Mouse (Mus musculus) liver, embryonic 11.5 days (tissue): ENCODE measurements at regions not wholly inside any gene's neighbourhood (a gene's known extent, or its start where the extent isn't known, plus 50 kb on each side); places are given as distances from the start of the nearest gene placed in this dataset.

Experiments used
- ATAC-seq: fragments of 200-750 bp; cut with Nextera tagmentation; replicated peaks from 2 replicates; pipeline ENCODE4 v1.8.0; 2017; ENCODE audit warnings: moderate number of reproducible peaks, mild to moderate bottlenecking, moderate TSS enrichment, moderate library complexity; ENCODE audit not compliant: low FRiP score
- DNase-seq: peaks from one replicate; pipeline ENCODE4 v3.0.0-alpha.2; 2017; ENCODE audit warnings: low spot score
- H3K27ac ChIP-seq: fragments of 300-500 bp; sonication (generic); 2 replicates; pipeline ENCODE4 v1.5.1; 2014; ENCODE audit warnings: mild to moderate bottlenecking, low read depth, low read length, control low read depth
- H3K27me3 ChIP-seq: fragments of 300-500 bp; sonication (generic); replicated peaks from 2 replicates; pipeline ENCODE4 v1.6.1; 2014; ENCODE audit warnings: low read length, mixed read lengths; ENCODE audit not compliant: control insufficient read depth, insufficient read depth
- H3K36me3 ChIP-seq: fragments of 300-500 bp; sonication (generic); 2 replicates; pipeline ENCODE4 v1.6.1; 2014; ENCODE audit warnings: mild to moderate bottlenecking, low read length, moderate library complexity, mixed read lengths; ENCODE audit not compliant: control insufficient read depth, insufficient read depth
- H3K4me1 ChIP-seq: fragments of 300-500 bp; sonication (generic); replicated peaks from 2 replicates; pipeline ENCODE4 v1.6.1; 2014; ENCODE audit warnings: low read length, mixed read lengths; ENCODE audit not compliant: control insufficient read depth, insufficient read depth
- H3K4me2 ChIP-seq: fragments of 300-500 bp; sonication (generic); 2 replicates; pipeline ENCODE4 v1.6.1; 2014; ENCODE audit warnings: mild to moderate bottlenecking, control low read depth, moderate library complexity
- H3K4me3 ChIP-seq: fragments of 300-500 bp; sonication (generic); 2 replicates; pipeline ENCODE4 v1.5.1; 2014; ENCODE audit warnings: low read depth, low read length, control low read depth
- H3K9ac ChIP-seq: fragments of 300-500 bp; sonication (generic); 2 replicates; pipeline ENCODE4 v1.6.1; 2014; ENCODE audit warnings: low read depth, low read length, control low read depth
- H3K9me3 ChIP-seq: fragments of 300-500 bp; sonication (generic); 2 replicates; pipeline ENCODE4 v1.6.1; 2016; ENCODE audit warnings: low read length, inconsistent platforms, mixed read lengths; ENCODE audit not compliant: control insufficient read depth
- WGBS: fragments of 180-500 bp; shearing (Covaris S2); extraction: QIAGEN DNeasy Blood & Tissue Kit; methylation state at CpG from one replicate; pipeline ENCODE4 v1.1.7; 2014; 5-methylcytosine and 5-hydroxymethylcytosine counted together

- no peak overlapping the region for H3K4me3 ChIP-seq
- ATAC-seq (no peak), DNase-seq (no peak)
- H3K9me3 ChIP-seq, result no peaks in the 10 kb centered on the region
- 78% methylated on average over 4 of the region's 4 CpGs for WGBS
- no peaks in the 10 kb centered on the region for H3K27me3 ChIP-seq
- H3K27ac ChIP-seq, result no peak overlapping the region
- no peaks in the 10 kb centered on the region for H3K4me1 ChIP-seq
- H3K36me3 ChIP-seq, result no peaks in the 10 kb centered on the region
- no peak overlapping the region for H3K4me2 ChIP-seq
- H3K9ac ChIP-seq, result no peak overlapping the region
These were observed 438.7 kb downstream of the Gm21750 start for GRCm38 (mm10) chr14:74099696-74100095.

GRCm38 (mm10) chr14:74112603-74113002 lies 451.6 kb downstream of the Gm21750 start:
- no peak overlapping the region for H3K4me3 ChIP-seq
- H3K27ac ChIP-seq, result no peak overlapping the region
- no peak overlapping the region for H3K9ac ChIP-seq
- WGBS, result 91% methylated on average over 2 of the region's 2 CpGs
- no peaks in the 10 kb centered on the region for H3K27me3 ChIP-seq
- ATAC-seq, result no peak
- H3K36me3 ChIP-seq, result no peaks in the 10 kb centered on the region
- H3K9me3 ChIP-seq, result no peaks in the 10 kb centered on the region
- no peaks in the 10 kb centered on the region for H3K4me1 ChIP-seq
- H3K4me2 ChIP-seq, result no peak overlapping the region
- DNase-seq, result no peak

DNA sequence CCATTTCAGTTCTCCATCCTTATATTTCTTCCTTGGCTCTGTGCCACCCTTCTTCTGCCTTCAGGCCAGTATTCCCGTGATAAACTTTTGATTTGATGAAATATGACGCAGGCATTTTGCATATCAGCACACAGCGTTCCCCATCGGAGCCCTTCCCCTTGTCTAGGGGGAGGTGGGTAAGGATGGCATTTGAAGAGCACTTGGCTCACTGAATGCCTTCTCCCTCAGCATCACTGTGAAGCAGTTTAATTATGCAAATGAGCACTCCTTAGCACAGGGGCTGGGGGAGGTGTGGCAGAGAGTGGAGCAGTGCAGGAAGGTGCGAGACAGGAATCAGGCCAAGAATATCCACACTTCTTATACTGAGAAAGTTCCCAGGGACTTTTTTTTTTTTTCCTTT lies 452.1 kb downstream of the Gm21750 start:
- H3K9ac ChIP-seq, result no peak overlapping the region
- no peaks in the 10 kb centered on the region for H3K36me3 ChIP-seq
- ATAC-seq (no peak), DNase-seq (no peak)
- no peaks in the 10 kb centered on the region for H3K27me3 ChIP-seq
- H3K4me3 ChIP-seq, result no peak overlapping the region
- no peaks in the 10 kb centered on the region for H3K4me1 ChIP-seq
- WGBS, result 53% methylated on average over 5 of the region's 5 CpGs
- H3K9me3 ChIP-seq, result no peaks in the 10 kb centered on the region
- no peak overlapping the region for H3K4me2 ChIP-seq
- H3K27ac ChIP-seq, result no peak overlapping the region

DNA sequence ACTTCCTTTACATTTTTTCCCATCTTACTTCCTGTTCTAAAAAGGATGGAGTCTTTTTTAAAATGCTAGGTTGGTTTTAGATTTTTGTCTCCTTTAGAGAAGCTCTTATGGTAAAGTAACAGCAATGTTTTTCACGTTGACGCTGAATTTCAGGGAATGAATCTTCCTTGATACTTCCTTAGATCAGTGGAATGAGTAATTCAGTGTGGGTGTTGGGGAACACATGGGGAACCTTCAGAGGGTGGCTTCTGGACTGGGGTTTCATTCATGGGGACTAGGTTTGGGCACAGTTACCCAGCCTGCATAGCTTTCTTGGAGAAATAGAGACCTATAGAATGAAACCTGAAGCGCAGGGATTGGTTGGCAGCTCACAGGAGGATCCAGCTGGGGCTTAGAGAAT lies 452.5 kb downstream of the Gm21750 start:
- H3K4me2 ChIP-seq, result no peak overlapping the region
- H3K27me3 ChIP-seq, result no peaks in the 10 kb centered on the region
- 58% methylated on average over 3 of the region's 3 CpGs for WGBS
- H3K9me3 ChIP-seq, result no peaks in the 10 kb centered on the region
- H3K4me1 ChIP-seq, result no peaks in the 10 kb centered on the region
- H3K27ac ChIP-seq, result no peak overlapping the region
- ATAC-seq (no peak), DNase-seq (no peak)
- no peak overlapping the region for H3K9ac ChIP-seq
- H3K4me3 ChIP-seq, result no peak overlapping the region
- no peaks in the 10 kb centered on the region for H3K36me3 ChIP-seq

- WGBS, result 75% methylated on average over 2 of the region's 2 CpGs
- no peaks in the 10 kb centered on the region for H3K27me3 ChIP-seq
- ATAC-seq (no peak), DNase-seq (no peak)
- no peak overlapping the region for H3K4me2 ChIP-seq
- no peaks in the 10 kb centered on the region for H3K9me3 ChIP-seq
- no peak overlapping the region for H3K9ac ChIP-seq
- no peak overlapping the region for H3K27ac ChIP-seq
- no peaks in the 10 kb centered on the region for H3K36me3 ChIP-seq
- H3K4me3 ChIP-seq, result no peak overlapping the region
- no peaks in the 10 kb centered on the region for H3K4me1 ChIP-seq
These were observed 456.7 kb downstream of the Gm21750 start for GRCm38 (mm10) chr14:74117686-74118085.

DNA sequence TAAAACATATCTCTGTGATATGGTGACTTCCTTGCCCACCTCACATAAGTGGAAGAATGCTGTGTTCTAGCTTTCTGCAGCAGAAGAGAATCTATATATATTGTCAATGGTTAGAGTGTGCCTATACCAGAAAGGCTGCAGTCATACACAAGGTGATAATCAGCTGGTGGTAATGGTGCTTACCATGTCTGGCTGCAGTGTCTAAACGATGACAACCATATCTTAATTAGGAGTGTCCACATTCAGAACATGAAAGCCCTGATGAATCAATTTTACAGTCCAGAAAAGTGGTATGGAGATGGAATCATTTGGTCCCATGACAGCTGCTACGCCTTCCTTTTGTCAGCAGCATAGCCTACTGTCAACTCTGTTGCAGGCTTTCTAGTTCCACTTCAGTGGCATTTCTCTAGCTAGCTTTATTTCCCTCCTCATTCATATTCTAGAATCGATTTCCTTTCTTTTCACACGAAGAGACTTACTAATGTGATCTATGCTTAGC lies 484.2 kb downstream of the Gm21750 start:
- no peak overlapping the region for H3K9ac ChIP-seq
- H3K36me3 ChIP-seq, result no peaks in the 10 kb centered on the region
- H3K27me3 ChIP-seq, result no peaks in the 10 kb centered on the region
- no peaks in the 10 kb centered on the region for H3K9me3 ChIP-seq
- H3K27ac ChIP-seq, result no peak overlapping the region
- DNase-seq (no peak), ATAC-seq (no peak)
- WGBS, result 82% methylated on average over 4 of the region's 4 CpGs
- H3K4me2 ChIP-seq, result no peak overlapping the region
- no peaks in the 10 kb centered on the region for H3K4me1 ChIP-seq
- H3K4me3 ChIP-seq, result no peak overlapping the region

DNA sequence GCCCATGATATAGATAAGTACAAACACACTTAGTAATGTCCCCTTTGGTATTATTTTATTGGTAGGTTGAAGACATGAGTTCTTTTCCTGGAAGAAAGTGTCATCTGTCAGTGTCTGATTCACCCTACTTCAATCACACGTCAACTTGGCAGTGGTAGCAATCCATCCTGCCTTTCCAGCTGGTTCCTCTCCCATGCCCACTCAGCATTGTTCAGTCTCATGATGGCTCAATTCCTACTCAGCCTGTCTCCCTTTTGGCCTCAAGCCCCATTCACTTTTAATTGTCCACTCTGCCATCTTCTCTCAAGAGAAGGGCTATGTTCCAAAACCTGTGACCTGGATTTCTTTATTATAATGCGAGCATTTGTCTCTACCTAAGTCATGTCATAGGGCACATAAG lies 474.4 kb upstream of the Htr2a start:
- DNase-seq, result no peak
- no peaks in the 10 kb centered on the region for H3K36me3 ChIP-seq

DNA sequence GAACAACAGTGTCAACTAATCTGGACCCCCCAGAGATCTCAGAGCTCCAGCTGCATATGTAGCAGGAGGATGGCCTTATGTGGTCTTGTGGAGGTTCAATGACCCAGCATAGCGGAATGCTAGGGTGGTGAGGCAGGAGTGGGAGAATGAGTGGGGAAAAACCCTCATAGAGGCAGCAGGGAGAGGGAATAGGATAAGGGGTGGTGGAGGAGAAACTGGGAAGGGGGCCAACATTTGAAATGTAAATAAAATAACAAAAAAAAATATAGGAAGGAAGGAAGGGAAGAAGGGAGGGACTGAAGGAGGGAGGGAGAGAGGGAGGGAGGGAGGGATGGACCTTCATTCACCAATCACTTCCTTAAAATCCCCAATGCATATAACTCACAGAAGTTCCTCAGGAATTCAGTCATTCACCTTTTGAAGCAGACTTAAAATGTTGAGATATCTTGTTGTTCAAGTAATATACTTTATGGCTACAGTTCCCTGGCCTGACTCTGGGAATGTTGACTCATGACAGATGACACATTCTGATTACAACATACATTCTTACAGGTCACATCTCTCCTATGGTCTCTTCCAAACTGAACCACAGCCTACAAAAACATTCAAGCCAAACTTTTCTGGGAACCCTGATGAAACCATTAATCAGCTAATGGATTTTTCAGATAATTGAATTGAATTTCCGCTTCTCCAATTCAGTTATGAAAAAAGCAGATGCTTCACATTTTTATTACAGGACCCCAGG lies 471.3 kb upstream of the Htr2a start:
- DNase-seq (no peak), ATAC-seq (no peak)
- Histone ChIP-seq H3K4me1 (no peaks in the 10 kb centered on the region), H3K9me3 (no peaks in the 10 kb centered on the region), H3K27ac (no peak overlapping the region), H3K4me2 (no peak overlapping the region), H3K9ac (no peak overlapping the region), H3K27me3 (no peaks in the 10 kb centered on the region), H3K4me3 (no peak overlapping the region), H3K36me3 (no peaks in the 10 kb centered on the region)
- WGBS, result 83% methylated on average over 2 of the region's 2 CpGs

More for the DNA sequence above, 474.4 kb upstream of the Htr2a start:
- Histone ChIP-seq H3K4me2 (no peak overlapping the region), H3K4me1 (no peaks in the 10 kb centered on the region), H3K4me3 (no peak overlapping the region), H3K9me3 (peaks cover 3% of the 10 kb centered on the region; the same call in 1 of the 2 replicates), H3K27me3 (no peaks in the 10 kb centered on the region), H3K27ac (no peak overlapping the region), H3K9ac (no peak overlapping the region)
- no peak for ATAC-seq
- 78% methylated on average over 2 of the region's 2 CpGs for WGBS

DNA sequence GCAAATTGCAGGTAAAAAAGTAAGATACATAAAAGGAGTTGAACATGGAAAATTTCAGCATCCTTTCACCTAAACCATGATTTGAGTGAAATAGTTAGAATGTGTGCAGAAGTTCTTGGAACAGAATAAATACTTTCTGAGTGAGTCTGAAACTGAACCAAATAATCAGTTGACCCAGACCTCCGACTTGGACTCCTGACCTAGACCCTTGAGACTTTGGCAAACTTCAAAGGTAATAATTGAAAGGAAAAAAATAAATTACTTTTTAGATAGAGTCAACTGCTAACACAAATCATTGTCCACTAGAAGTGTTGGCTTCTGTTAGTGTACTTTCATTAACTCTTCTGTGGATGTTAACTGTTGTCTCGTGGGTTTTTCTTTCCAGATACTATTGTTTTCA lies 460.6 kb upstream of the Htr2a start:
- DNase-seq, result no peak
- no peaks in the 10 kb centered on the region for H3K4me1 ChIP-seq
- H3K27ac ChIP-seq, result no peak overlapping the region
- no peak overlapping the region for H3K9ac ChIP-seq
- H3K36me3 ChIP-seq, result no peaks in the 10 kb centered on the region
- no peak overlapping the region for H3K4me3 ChIP-seq
- ATAC-seq, result no peak
- H3K27me3 ChIP-seq, result no peaks in the 10 kb centered on the region
- no peaks in the 10 kb centered on the region for H3K9me3 ChIP-seq
- WGBS, result 80% methylated on average over 2 of the region's 2 CpGs
- no peak overlapping the region for H3K4me2 ChIP-seq
